Mouse (Mus musculus): ENCODE measurements around the gene Gm6465.
"Not testable (repeated sequence)": the region's sequence is repeated elsewhere in the genome, so short reads cannot be mapped to it uniquely, and the experiment has no call there.

The Gm6465 gene

DNA sequence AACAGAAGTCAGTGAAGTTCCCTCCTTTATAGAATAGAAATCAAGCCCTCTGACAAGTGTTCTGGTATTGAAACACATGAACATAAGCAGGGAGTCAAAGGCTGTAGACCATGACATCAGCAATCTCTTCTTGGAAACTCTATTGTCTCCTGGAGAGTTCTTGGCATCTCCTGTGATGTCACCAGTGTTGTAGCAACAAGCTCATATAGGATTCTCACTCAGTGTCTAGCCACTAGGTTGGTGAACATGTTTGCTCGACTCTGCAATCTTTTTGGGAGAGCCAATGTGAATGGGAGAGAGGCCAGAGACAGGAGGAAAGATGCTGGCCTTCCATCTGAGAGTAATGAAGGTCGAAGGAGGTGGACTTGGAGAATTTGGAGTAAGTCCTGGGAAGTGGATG is at the start of gene Gm6465:
Gm6465 (plus strand) TSS at position 301 of the 400 bp plus-strand sequence.
- not testable (repeated sequence) for DNase-seq

DNA sequence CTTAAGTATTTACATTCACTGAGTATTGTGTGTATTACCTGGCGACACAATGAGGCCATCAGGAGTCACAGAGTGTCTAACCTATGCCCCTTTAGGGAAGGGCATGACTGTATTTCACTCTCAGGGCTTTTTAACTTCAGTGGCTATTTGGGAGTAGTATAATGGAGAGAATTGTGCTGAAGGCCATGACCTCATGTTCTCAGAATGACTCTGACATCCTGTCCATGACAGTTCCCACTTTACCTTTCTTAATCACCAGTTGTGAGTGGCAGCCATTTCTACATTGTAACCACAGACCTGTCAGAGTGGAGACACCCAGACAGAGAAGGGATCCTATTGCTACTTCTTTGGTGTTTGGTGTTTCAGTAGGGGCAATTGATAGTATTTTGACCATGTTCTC is 485 bp downstream of the Gm6465 start:
- DNase-seq = not testable (repeated sequence)

GRCm38 (mm10) chr5:11857909-11858308 is 12.6 kb downstream of the Gm6465 start:
- peak in 1 of 2 experiments; percentile 4 for DNase-seq

All from lung, postnatal 4 days (tissue).